Mouse (Mus musculus): ENCODE data around the gene Mta2. TPM values are rescaled to one million over a fixed set of nuclear protein-coding genes. Genes with fewer than 3 reads are reported as not detected.

Gene Mta2
- polyA plus RNA-seq, 1 experiment from 2014 or later, result 130 TPM

DNA sequence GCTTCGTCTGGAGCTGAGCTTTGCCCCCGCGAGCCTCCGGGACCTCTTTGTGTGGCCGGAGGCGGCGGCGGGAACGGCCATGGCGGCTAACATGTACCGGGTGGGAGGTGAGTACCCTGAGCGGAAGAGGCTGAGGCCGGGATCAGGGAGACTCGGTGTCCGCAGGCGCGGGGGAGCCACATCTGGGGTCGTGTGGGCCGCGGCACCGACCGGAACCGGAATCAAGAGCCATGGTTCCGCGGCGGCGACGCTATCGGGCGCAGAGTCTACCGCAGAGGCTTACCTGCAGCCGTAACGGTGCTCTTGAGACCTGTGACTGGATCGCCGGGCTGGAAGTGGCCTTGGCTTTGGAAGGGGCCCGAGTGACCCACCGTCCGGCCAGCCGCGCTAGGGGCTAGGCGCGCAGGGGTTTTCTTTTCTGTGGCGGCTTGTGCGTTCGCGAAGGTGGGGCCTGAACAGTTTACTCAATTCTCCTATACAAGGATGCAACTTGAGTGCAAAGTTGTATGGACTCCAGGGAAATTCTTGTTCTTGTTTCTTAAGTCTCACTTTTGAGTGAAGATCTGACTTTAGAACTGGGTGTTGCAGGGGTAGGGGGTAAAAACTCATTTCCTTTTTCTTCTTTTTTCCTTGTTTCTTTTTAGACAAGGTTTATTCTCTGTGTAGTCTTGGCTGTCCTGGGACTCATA lies 745 bp downstream of the Mta2 start:
- WGBS, result under 1% methylated on average over 46 of the region's 46 CpGs
- H3K9ac ChIP-seq (ENCODE audit: low read depth, low read length), result peak overlapping the region; percentile 86
- peak overlapping the region; percentile 62 for H3K4me3 ChIP-seq (ENCODE audit: low read length)
- H3K27ac ChIP-seq (ENCODE audit: low read length), result peak overlapping the region; percentile 92
- H3K27me3 ChIP-seq (replicated peaks; ENCODE audit: control insufficient read depth, insufficient read depth, low read length), result no peaks in the 10 kb centered on the region
- H3K4me2 ChIP-seq (ENCODE audit: low read depth, low read length), result peak overlapping the region; percentile 63
- peaks cover 17% of the 10 kb centered on the region for H3K36me3 ChIP-seq (ENCODE audit: control insufficient read depth, insufficient read depth, low read length)
- no peaks in the 10 kb centered on the region for H3K9me3 ChIP-seq (ENCODE audit: control insufficient read depth, low read length)
- H3K4me1 ChIP-seq (ENCODE audit: control insufficient read depth, insufficient read depth, low read length), result peaks cover 28% of the 10 kb centered on the region
- peak; percentile 54 for ATAC-seq

DNA sequence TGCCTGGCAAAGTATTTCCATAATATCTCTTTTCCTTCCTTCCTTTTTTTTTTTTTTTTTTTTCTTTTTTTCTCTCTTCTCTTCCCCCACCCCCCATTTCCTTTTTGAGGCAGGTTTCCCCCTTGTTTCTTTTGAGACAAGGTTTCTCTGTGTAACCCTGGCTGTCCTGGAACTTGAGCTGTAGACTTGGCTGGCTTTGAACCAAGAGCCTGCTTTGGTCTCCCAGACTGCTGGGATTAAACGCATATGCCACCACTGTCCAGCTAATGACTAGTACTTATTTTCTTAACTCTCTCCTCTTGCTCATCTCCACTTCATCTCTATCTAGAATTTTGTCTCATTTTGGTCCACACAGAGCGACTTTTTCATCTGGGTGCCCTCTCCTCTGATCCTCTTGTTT lies 1.4 kb downstream of the Mta2 start:
- Histone ChIP-seq H3K4me2 (ENCODE audit: low read depth, low read length) (peak overlapping the region; percentile 63), H3K9me3 (ENCODE audit: control insufficient read depth, low read length) (no peaks in the 10 kb centered on the region), H3K4me3 (ENCODE audit: low read length) (peak overlapping the region; percentile 62), H3K9ac (ENCODE audit: low read depth, low read length) (peak overlapping the region; percentile 86), H3K27me3 (replicated peaks; ENCODE audit: control insufficient read depth, insufficient read depth, low read length) (no peaks in the 10 kb centered on the region), H3K27ac (ENCODE audit: low read length) (peak overlapping the region; percentile 33), H3K4me1 (ENCODE audit: control insufficient read depth, insufficient read depth, low read length) (peaks cover 28% of the 10 kb centered on the region), H3K36me3 (ENCODE audit: control insufficient read depth, insufficient read depth, low read length) (peaks cover 20% of the 10 kb centered on the region)
- no peak for ATAC-seq
- 59% methylated on average over 2 of the region's 2 CpGs for WGBS

GRCm38 (mm10) chr19:8944062-8944461 lies 2.4 kb downstream of the Mta2 start:
- peak overlapping the region; percentile 26 for H3K9ac ChIP-seq (ENCODE audit: low read depth, low read length)
- peaks cover 20% of the 10 kb centered on the region for H3K36me3 ChIP-seq (ENCODE audit: control insufficient read depth, insufficient read depth, low read length)
- H3K27me3 ChIP-seq (replicated peaks; ENCODE audit: control insufficient read depth, insufficient read depth, low read length), result no peaks in the 10 kb centered on the region
- 39% methylated on average over 5 of the region's 5 CpGs for WGBS
- peak overlapping the region; percentile 63 for H3K4me2 ChIP-seq (ENCODE audit: low read depth, low read length)
- no peak for ATAC-seq
- peaks cover 28% of the 10 kb centered on the region for H3K4me1 ChIP-seq (ENCODE audit: control insufficient read depth, insufficient read depth, low read length)
- 0 out of 2 replicates have a peak overlapping the region, but pooled peaks have one; percentile 25 for H3K27ac ChIP-seq (ENCODE audit: low read length)
- H3K9me3 ChIP-seq (ENCODE audit: control insufficient read depth, low read length), result no peaks in the 10 kb centered on the region
- H3K4me3 ChIP-seq (ENCODE audit: low read length), result 0 out of 2 replicates have a peak overlapping the region, but pooled peaks have one; percentile 13

GRCm38 (mm10) chr19:8944750-8945149 lies 3.1 kb downstream of the Mta2 start:
- peak overlapping the region; percentile 41; the same call in 1 of the 2 replicates for H3K27ac ChIP-seq (ENCODE audit: low read length)
- H3K9ac ChIP-seq (ENCODE audit: low read depth, low read length), result peak overlapping the region; percentile 58
- H3K27me3 ChIP-seq (replicated peaks; ENCODE audit: control insufficient read depth, insufficient read depth, low read length), result no peaks in the 10 kb centered on the region
- WGBS, result 23% methylated on average over 5 of the region's 5 CpGs
- ATAC-seq, result no peak
- H3K36me3 ChIP-seq (ENCODE audit: control insufficient read depth, insufficient read depth, low read length), result peaks cover 20% of the 10 kb centered on the region
- peak overlapping the region; percentile 37 for H3K4me3 ChIP-seq (ENCODE audit: low read length)
- peaks cover 28% of the 10 kb centered on the region for H3K4me1 ChIP-seq (ENCODE audit: control insufficient read depth, insufficient read depth, low read length)
- H3K4me2 ChIP-seq (ENCODE audit: low read depth, low read length), result peak overlapping the region; percentile 56
- H3K9me3 ChIP-seq (ENCODE audit: control insufficient read depth, low read length), result no peaks in the 10 kb centered on the region

- peak overlapping the region; percentile 56 for H3K4me2 ChIP-seq (ENCODE audit: low read depth, low read length)
- H3K4me3 ChIP-seq (ENCODE audit: low read length), result peak overlapping the region; percentile 37
- H3K9me3 ChIP-seq (ENCODE audit: control insufficient read depth, low read length), result no peaks in the 10 kb centered on the region
- H3K4me1 ChIP-seq (ENCODE audit: control insufficient read depth, insufficient read depth, low read length), result peaks cover 28% of the 10 kb centered on the region
- H3K27me3 ChIP-seq (replicated peaks; ENCODE audit: control insufficient read depth, insufficient read depth, low read length), result no peaks in the 10 kb centered on the region
- ATAC-seq, result no peak
- peak overlapping the region; percentile 58 for H3K9ac ChIP-seq (ENCODE audit: low read depth, low read length)
- WGBS, result 78% methylated on average over 6 of the region's 6 CpGs
- H3K27ac ChIP-seq (ENCODE audit: low read length), result peak overlapping the region; percentile 41; the same call in 1 of the 2 replicates
- H3K36me3 ChIP-seq (ENCODE audit: control insufficient read depth, insufficient read depth, low read length), result peaks cover 20% of the 10 kb centered on the region
These were observed 3.6 kb downstream of the Mta2 start for GRCm38 (mm10) chr19:8945251-8945650.

DNA sequence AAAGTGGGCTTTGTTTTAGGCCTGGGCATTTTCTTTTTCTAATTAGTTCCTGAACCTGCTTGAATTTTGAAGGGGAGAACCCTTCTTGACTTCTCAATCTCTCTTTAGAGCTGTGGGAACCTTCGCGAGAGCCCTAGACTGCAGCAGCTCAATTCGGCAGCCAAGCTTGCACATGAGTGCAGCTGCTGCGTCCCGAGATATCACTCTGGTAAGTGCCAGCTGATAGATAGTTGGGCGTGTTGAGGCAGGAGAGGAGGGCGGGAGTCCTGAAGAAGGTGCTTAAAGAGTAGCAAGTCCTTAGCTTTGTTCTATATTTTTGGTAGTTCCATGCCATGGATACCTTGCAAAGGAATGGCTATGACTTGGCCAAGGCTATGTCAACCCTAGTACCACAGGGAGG lies 5.3 kb downstream of the Mta2 start:
- H3K4me2 ChIP-seq (ENCODE audit: low read depth, low read length), result no peak overlapping the region
- H3K9ac ChIP-seq (ENCODE audit: low read depth, low read length), result no peak overlapping the region
- no peak overlapping the region for H3K27ac ChIP-seq (ENCODE audit: low read length)
- no peak overlapping the region for H3K4me3 ChIP-seq (ENCODE audit: low read length)
- 92% methylated on average over 7 of the region's 7 CpGs for WGBS
- no peaks in the 10 kb centered on the region for H3K9me3 ChIP-seq (ENCODE audit: control insufficient read depth, low read length)
- H3K4me1 ChIP-seq (ENCODE audit: control insufficient read depth, insufficient read depth, low read length), result peaks cover 19% of the 10 kb centered on the region
- ATAC-seq, result no peak
- no peaks in the 10 kb centered on the region for H3K27me3 ChIP-seq (replicated peaks; ENCODE audit: control insufficient read depth, insufficient read depth, low read length)
- peaks cover 27% of the 10 kb centered on the region for H3K36me3 ChIP-seq (ENCODE audit: control insufficient read depth, insufficient read depth, low read length)

DNA sequence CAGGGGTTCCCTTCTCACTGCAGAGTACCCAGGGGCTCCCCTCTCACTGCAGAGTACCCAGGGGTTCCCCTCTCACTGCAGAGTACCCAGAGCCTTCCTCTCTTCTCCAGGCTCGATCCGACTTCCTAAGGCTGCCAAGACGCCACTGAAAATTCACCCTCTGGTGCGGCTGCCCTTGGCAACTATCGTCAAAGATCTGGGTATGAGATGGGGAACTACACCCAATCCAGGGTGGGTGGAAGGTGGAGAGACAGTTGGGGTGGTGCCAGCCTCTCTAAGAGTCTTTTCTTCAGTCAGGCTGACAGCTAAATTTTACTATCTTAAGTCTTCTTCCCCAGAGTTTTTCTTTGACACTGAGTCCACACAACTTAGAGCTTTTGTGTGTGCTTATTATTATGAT lies 8.5 kb downstream of the Mta2 start:
- Histone ChIP-seq H3K9me3 (ENCODE audit: control insufficient read depth, low read length) (no peaks in the 10 kb centered on the region), H3K4me1 (ENCODE audit: control insufficient read depth, insufficient read depth, low read length) (peaks cover 9% of the 10 kb centered on the region), H3K36me3 (ENCODE audit: control insufficient read depth, insufficient read depth, low read length) (peaks cover 27% of the 10 kb centered on the region), H3K4me2 (ENCODE audit: low read depth, low read length) (no peak overlapping the region), H3K27me3 (replicated peaks; ENCODE audit: control insufficient read depth, insufficient read depth, low read length) (no peaks in the 10 kb centered on the region), H3K27ac (ENCODE audit: low read length) (no peak overlapping the region), H3K4me3 (ENCODE audit: low read length) (no peak overlapping the region), H3K9ac (ENCODE audit: low read depth, low read length) (no peak overlapping the region)
- WGBS, result 91% methylated on average over 5 of the region's 5 CpGs
- ATAC-seq, result no peak

GRCm38 (mm10) chr19:8952241-8952640 lies 10.6 kb downstream of the Mta2 start:
- peaks cover 9% of the 10 kb centered on the region for H3K4me1 ChIP-seq (ENCODE audit: control insufficient read depth, insufficient read depth, low read length)
- H3K9ac ChIP-seq (ENCODE audit: low read depth, low read length), result no peak overlapping the region
- no peak for ATAC-seq
- H3K4me3 ChIP-seq (ENCODE audit: low read length), result no peak overlapping the region
- H3K4me2 ChIP-seq (ENCODE audit: low read depth, low read length), result no peak overlapping the region
- H3K36me3 ChIP-seq (ENCODE audit: control insufficient read depth, insufficient read depth, low read length), result peaks cover 18% of the 10 kb centered on the region
- 88% methylated on average over 9 of the region's 9 CpGs for WGBS
- no peaks in the 10 kb centered on the region for H3K27me3 ChIP-seq (replicated peaks; ENCODE audit: control insufficient read depth, insufficient read depth, low read length)
- H3K27ac ChIP-seq (ENCODE audit: low read length), result no peak overlapping the region; the same call in 1 of the 2 replicates
- no peaks in the 10 kb centered on the region for H3K9me3 ChIP-seq (ENCODE audit: control insufficient read depth, low read length)

DNA sequence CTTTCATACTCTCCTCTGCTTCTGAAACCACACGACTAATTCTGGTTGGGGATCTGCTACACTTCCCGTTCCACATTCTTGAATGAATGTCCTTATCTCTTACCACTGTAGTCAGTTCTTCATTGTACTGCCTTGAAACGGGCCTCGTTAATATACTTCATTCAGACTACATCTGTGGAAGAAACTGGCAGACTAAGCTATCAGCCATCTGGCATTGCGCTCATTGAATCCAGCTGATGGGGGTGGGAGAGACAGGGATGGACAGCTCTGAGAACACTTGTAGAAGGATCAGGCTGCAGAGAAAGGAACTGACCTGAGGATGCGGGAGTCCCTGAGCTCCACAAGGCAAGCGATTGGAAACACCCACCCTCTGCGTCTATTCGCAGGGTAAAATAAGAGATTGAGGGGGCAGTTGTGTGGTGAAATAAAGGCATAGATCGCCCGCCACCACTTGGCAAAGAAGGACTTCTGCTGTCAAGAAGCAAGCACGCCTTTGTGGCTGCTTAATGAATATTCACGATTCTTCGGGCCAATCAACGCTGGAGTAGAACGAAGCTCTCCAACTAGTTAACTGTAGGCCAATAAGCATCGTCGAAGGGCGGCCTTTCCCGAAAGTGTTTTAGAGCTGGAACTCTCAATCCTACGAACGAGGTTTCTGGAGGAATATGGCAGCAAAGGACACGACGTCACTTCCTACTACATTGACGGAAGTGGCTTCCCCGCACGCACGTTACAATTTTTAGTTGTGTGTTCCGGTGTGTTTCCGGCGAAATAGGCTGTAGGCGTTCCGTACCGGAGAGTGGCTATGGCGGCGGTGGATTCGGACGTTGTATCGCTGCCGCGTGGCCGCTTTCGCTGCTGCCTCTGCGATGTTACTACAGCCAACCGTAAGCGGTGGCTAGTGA lies 11.7 kb downstream of the Mta2 start, which contains the start of gene Tut1:
Tut1 (plus strand) TSS at position 713 of the 905 bp plus-strand sequence.
- Histone ChIP-seq H3K9ac (ENCODE audit: low read depth, low read length) (peak within 1 kb of the TSS; percentile 82), H3K4me2 (ENCODE audit: low read depth, low read length) (peak within 1 kb of the TSS; percentile 84), H3K4me1 (ENCODE audit: control insufficient read depth, insufficient read depth, low read length) (peaks cover 9% of the 10 kb centered on the region), H3K27ac (ENCODE audit: low read length) (peak within 1 kb of the TSS; percentile 82), H3K27me3 (replicated peaks; ENCODE audit: control insufficient read depth, insufficient read depth, low read length) (no peaks in the 10 kb centered on the region), H3K9me3 (ENCODE audit: control insufficient read depth, low read length) (no peaks in the 10 kb centered on the region), H3K36me3 (ENCODE audit: control insufficient read depth, insufficient read depth, low read length) (peaks cover 7% of the 10 kb centered on the region), H3K4me3 (ENCODE audit: low read length) (peak within 1 kb of the TSS; percentile 75)
- 3% methylated on average over 46 of the region's 46 CpGs for WGBS
- ATAC-seq, result peak; percentile 96

All from intestine, embryonic 16.5 days (tissue).